Mouse (Mus musculus): ENCODE results near the gene Trim46. TPM values are rescaled to one million over a fixed set of nuclear protein-coding genes. Genes with fewer than 3 reads are reported as not detected.

The Trim46 gene
- polyA plus RNA-seq, 1 experiment from 2014 or later: 76.1 TPM

- H3K4me2 ChIP-seq (ENCODE audit: low read length): no peak overlapping the region
- no peak overlapping the region for H3K27ac ChIP-seq (ENCODE audit: low read length)
These were observed 31.3 kb upstream of the Trim46 start for GRCm38 (mm10) chr3:89277281-89278021.

GRCm38 (mm10) chr3:89276061-89276460 is 30.0 kb upstream of the Trim46 start:
- 94% methylated on average over 13 of the region's 13 CpGs for WGBS
- no peaks in the 10 kb centered on the region; the same call in 1 of the 2 replicates for H3K27me3 ChIP-seq (replicated peaks; ENCODE audit: control insufficient read depth, insufficient read depth, low read length)
- no peak overlapping the region for H3K9ac ChIP-seq (replicated peaks; ENCODE audit: low read depth, low read length)
- no peak overlapping the region for H3K4me3 ChIP-seq (replicated peaks; ENCODE audit: low read length)
- H3K4me2 ChIP-seq (ENCODE audit: low read length): no peak overlapping the region
- no peaks in the 10 kb centered on the region for H3K36me3 ChIP-seq (ENCODE audit: control insufficient read depth, insufficient read depth)
- ATAC-seq: no peak
- H3K9me3 ChIP-seq (ENCODE audit: control insufficient read depth, low read length): no peaks in the 10 kb centered on the region
- H3K27ac ChIP-seq (ENCODE audit: low read length): no peak overlapping the region
- H3K4me1 ChIP-seq (replicated peaks; ENCODE audit: control insufficient read depth, insufficient read depth, low read length): peaks cover 26% of the 10 kb centered on the region

More at GRCm38 (mm10) chr3:89277281-89278021, 31.3 kb upstream of the Trim46 start:
- H3K4me1 ChIP-seq (replicated peaks; ENCODE audit: control insufficient read depth, insufficient read depth, low read length): peaks cover 36% of the 10 kb centered on the region
- no peaks in the 10 kb centered on the region for H3K9me3 ChIP-seq (ENCODE audit: control insufficient read depth, low read length)
- H3K27me3 ChIP-seq (replicated peaks; ENCODE audit: control insufficient read depth, insufficient read depth, low read length): peaks cover 2% of the 10 kb centered on the region; the same call in 1 of the 2 replicates
- 54% methylated on average over 14 of the region's 14 CpGs for WGBS
- no peak overlapping the region; the same call in 1 of the 2 replicates for H3K9ac ChIP-seq (replicated peaks; ENCODE audit: low read depth, low read length)
- no peak for ATAC-seq
- no peak overlapping the region for H3K4me3 ChIP-seq (replicated peaks; ENCODE audit: low read length)
- no peaks in the 10 kb centered on the region for H3K36me3 ChIP-seq (ENCODE audit: control insufficient read depth, insufficient read depth)

- WGBS: 45% methylated on average over 6 of the region's 6 CpGs
- peaks cover 23% of the 10 kb centered on the region for H3K4me1 ChIP-seq (replicated peaks; ENCODE audit: control insufficient read depth, insufficient read depth, low read length)
- H3K27me3 ChIP-seq (replicated peaks; ENCODE audit: control insufficient read depth, insufficient read depth, low read length): no peaks in the 10 kb centered on the region
- no peak overlapping the region for H3K27ac ChIP-seq (ENCODE audit: low read length)
- no peak for ATAC-seq
- H3K4me2 ChIP-seq (ENCODE audit: low read length): no peak overlapping the region
- H3K36me3 ChIP-seq (ENCODE audit: control insufficient read depth, insufficient read depth): no peaks in the 10 kb centered on the region
- no peaks in the 10 kb centered on the region for H3K9me3 ChIP-seq (ENCODE audit: control insufficient read depth, low read length)
- H3K9ac ChIP-seq (replicated peaks; ENCODE audit: low read depth, low read length): no peak overlapping the region
- H3K4me3 ChIP-seq (replicated peaks; ENCODE audit: low read length): no peak overlapping the region
These were observed 25.7 kb upstream of the Trim46 start for GRCm38 (mm10) chr3:89271760-89272159.

GRCm38 (mm10) chr3:89270891-89271290 is 24.8 kb upstream of the Trim46 start:
- peak overlapping the region; percentile 80 for H3K9ac ChIP-seq (replicated peaks; ENCODE audit: low read depth, low read length)
- peak overlapping the region; percentile 86 for H3K4me2 ChIP-seq (ENCODE audit: low read length)
- no peak overlapping the region; the same call in 1 of the 2 replicates for H3K27ac ChIP-seq (ENCODE audit: low read length)
- no peaks in the 10 kb centered on the region for H3K9me3 ChIP-seq (ENCODE audit: control insufficient read depth, low read length)
- H3K27me3 ChIP-seq (replicated peaks; ENCODE audit: control insufficient read depth, insufficient read depth, low read length): no peaks in the 10 kb centered on the region
- H3K4me1 ChIP-seq (replicated peaks; ENCODE audit: control insufficient read depth, insufficient read depth, low read length): peaks cover 26% of the 10 kb centered on the region
- H3K4me3 ChIP-seq (replicated peaks; ENCODE audit: low read length): peak overlapping the region; percentile 61
- H3K36me3 ChIP-seq (ENCODE audit: control insufficient read depth, insufficient read depth): no peaks in the 10 kb centered on the region
- ATAC-seq: no peak
- 43% methylated on average over 6 of the region's 6 CpGs for WGBS

GRCm38 (mm10) chr3:89270051-89270755 is 24.1 kb upstream of the Trim46 start, which contains the start of gene Slc50a1:
TSS of gene Slc50a1 (minus strand) at chr3:89270570.
- Histone ChIP-seq H3K27ac (ENCODE audit: low read length) (peak within 1 kb of the TSS; percentile 61), H3K4me2 (ENCODE audit: low read length) (peak within 1 kb of the TSS; percentile 86), H3K9me3 (ENCODE audit: control insufficient read depth, low read length) (no peaks in the 10 kb centered on the region), H3K4me1 (replicated peaks; ENCODE audit: control insufficient read depth, insufficient read depth, low read length) (peaks cover 27% of the 10 kb centered on the region), H3K27me3 (replicated peaks; ENCODE audit: control insufficient read depth, insufficient read depth, low read length) (no peaks in the 10 kb centered on the region), H3K4me3 (replicated peaks; ENCODE audit: low read length) (peak within 1 kb of the TSS; percentile 61), H3K9ac (replicated peaks; ENCODE audit: low read depth, low read length) (peak within 1 kb of the TSS; percentile 80), H3K36me3 (ENCODE audit: control insufficient read depth, insufficient read depth) (no peaks in the 10 kb centered on the region)
- 2% methylated on average over 39 of the region's 39 CpGs for WGBS
- ATAC-seq: peak; percentile 47

GRCm38 (mm10) chr3:89268916-89269315 is 22.8 kb upstream of the Trim46 start:
- Histone ChIP-seq H3K27me3 (replicated peaks; ENCODE audit: control insufficient read depth, insufficient read depth, low read length) (no peaks in the 10 kb centered on the region), H3K4me3 (replicated peaks; ENCODE audit: low read length) (no peak overlapping the region), H3K9me3 (ENCODE audit: control insufficient read depth, low read length) (no peaks in the 10 kb centered on the region), H3K4me1 (replicated peaks; ENCODE audit: control insufficient read depth, insufficient read depth, low read length) (peaks cover 27% of the 10 kb centered on the region), H3K9ac (replicated peaks; ENCODE audit: low read depth, low read length) (no peak overlapping the region), H3K27ac (ENCODE audit: low read length) (no peak overlapping the region), H3K36me3 (ENCODE audit: control insufficient read depth, insufficient read depth) (no peaks in the 10 kb centered on the region), H3K4me2 (ENCODE audit: low read length) (no peak overlapping the region)
- no peak for ATAC-seq
- 48% methylated on average over 8 of the region's 8 CpGs for WGBS

- ATAC-seq: peak; percentile 93
- no peaks in the 10 kb centered on the region for H3K27me3 ChIP-seq (replicated peaks; ENCODE audit: control insufficient read depth, insufficient read depth, low read length)
- no peaks in the 10 kb centered on the region for H3K36me3 ChIP-seq (ENCODE audit: control insufficient read depth, insufficient read depth)
- peak overlapping the region; percentile 65 for H3K4me3 ChIP-seq (replicated peaks; ENCODE audit: low read length)
- H3K4me1 ChIP-seq (replicated peaks; ENCODE audit: control insufficient read depth, insufficient read depth, low read length): peaks cover 27% of the 10 kb centered on the region
- WGBS: under 1% methylated on average over 20 of the region's 20 CpGs
- peak overlapping the region; percentile 92 for H3K9ac ChIP-seq (replicated peaks; ENCODE audit: low read depth, low read length)
- peak overlapping the region; percentile 62 for H3K27ac ChIP-seq (ENCODE audit: low read length)
- H3K9me3 ChIP-seq (ENCODE audit: control insufficient read depth, low read length): no peaks in the 10 kb centered on the region
- peak overlapping the region; percentile 75 for H3K4me2 ChIP-seq (ENCODE audit: low read length)
These were observed 20.4 kb upstream of the Trim46 start for GRCm38 (mm10) chr3:89266439-89266893.

- no peak for ATAC-seq
- Histone ChIP-seq H3K9ac (replicated peaks; ENCODE audit: low read depth, low read length) (no peak overlapping the region), H3K4me3 (replicated peaks; ENCODE audit: low read length) (no peak overlapping the region), H3K27ac (ENCODE audit: low read length) (no peak overlapping the region), H3K4me2 (ENCODE audit: low read length) (no peak overlapping the region), H3K4me1 (replicated peaks; ENCODE audit: control insufficient read depth, insufficient read depth, low read length) (peaks cover 10% of the 10 kb centered on the region), H3K27me3 (replicated peaks; ENCODE audit: control insufficient read depth, insufficient read depth, low read length) (no peaks in the 10 kb centered on the region), H3K9me3 (ENCODE audit: control insufficient read depth, low read length) (no peaks in the 10 kb centered on the region), H3K36me3 (ENCODE audit: control insufficient read depth, insufficient read depth) (no peaks in the 10 kb centered on the region)
- 77% methylated on average over 10 of the region's 10 CpGs for WGBS
These were observed 16.3 kb upstream of the Trim46 start for GRCm38 (mm10) chr3:89262417-89262816.

GRCm38 (mm10) chr3:89260211-89260610 is 14.1 kb upstream of the Trim46 start:
- WGBS: 71% methylated on average over 3 of the region's 3 CpGs
- no peak for ATAC-seq
- no peak overlapping the region for H3K27ac ChIP-seq (ENCODE audit: low read length)
- no peaks in the 10 kb centered on the region for H3K36me3 ChIP-seq (ENCODE audit: control insufficient read depth, insufficient read depth)
- H3K4me3 ChIP-seq (replicated peaks; ENCODE audit: low read length): no peak overlapping the region
- no peak overlapping the region for H3K9ac ChIP-seq (replicated peaks; ENCODE audit: low read depth, low read length)
- H3K4me2 ChIP-seq (ENCODE audit: low read length): no peak overlapping the region
- no peaks in the 10 kb centered on the region for H3K27me3 ChIP-seq (replicated peaks; ENCODE audit: control insufficient read depth, insufficient read depth, low read length)
- H3K4me1 ChIP-seq (replicated peaks; ENCODE audit: control insufficient read depth, insufficient read depth, low read length): no peaks in the 10 kb centered on the region
- H3K9me3 ChIP-seq (ENCODE audit: control insufficient read depth, low read length): no peaks in the 10 kb centered on the region
